Mouse (Mus musculus) midbrain, embryonic 13.5 days (tissue): ENCODE results near the gene 4930451I11Rik. TPM values are rescaled to one million over a fixed set of nuclear protein-coding genes. Genes with fewer than 3 reads are reported as not detected.

Experiments
- ATAC-seq: fragments of 200-750 bp; cut with Nextera tagmentation; 2 replicates; pipeline ENCODE4 v1.8.0; 2017; ENCODE audit warnings: mild to moderate bottlenecking, moderate TSS enrichment, moderate library complexity
- H3K27ac ChIP-seq: fragments of 300-500 bp; sonication (generic); 2 replicates; pipeline ENCODE4 v1.5.1; 2015; ENCODE audit warnings: inconsistent platforms, mild to moderate bottlenecking, moderate library complexity
- H3K27me3 ChIP-seq: fragments of 300-500 bp; sonication (generic); 2 replicates; pipeline ENCODE4 v1.6.1; 2015; ENCODE audit warnings: mild to moderate bottlenecking, inconsistent platforms
- H3K36me3 ChIP-seq: fragments of 300-500 bp; sonication (generic); 2 replicates; pipeline ENCODE4 v1.6.1; 2015; ENCODE audit warnings: mild to moderate bottlenecking, inconsistent platforms
- H3K4me1 ChIP-seq: fragments of 300-500 bp; sonication (generic); replicated peaks from 2 replicates; pipeline ENCODE4 v1.6.1; 2015; ENCODE audit warnings: inconsistent platforms
- H3K4me2 ChIP-seq: fragments of 300-500 bp; sonication (generic); replicated peaks from 2 replicates; pipeline ENCODE4 v1.6.1; 2015; ENCODE audit warnings: moderate library complexity, mild to moderate bottlenecking, inconsistent platforms
- H3K4me3 ChIP-seq: fragments of 300-500 bp; sonication (generic); replicated peaks from 2 replicates; pipeline ENCODE4 v1.5.1; 2015; ENCODE audit warnings: mild to moderate bottlenecking, inconsistent platforms
- H3K9ac ChIP-seq: fragments of 300-500 bp; sonication (generic); replicated peaks from 2 replicates; pipeline ENCODE4 v1.6.1; 2015; ENCODE audit warnings: mild to moderate bottlenecking, inconsistent platforms
- H3K9me3 ChIP-seq: fragments of 300-500 bp; sonication (generic); 2 replicates; pipeline ENCODE4 v1.6.1; 2016; ENCODE audit warnings: mild to moderate bottlenecking, inconsistent platforms
- WGBS: fragments of 180-500 bp; shearing (Covaris S2); methylation state at CpG from one replicate; pipeline ENCODE4 v1.1.7; 2015; 5-methylcytosine and 5-hydroxymethylcytosine counted together
- polyA plus RNA-seq: library from polyadenylated mRNA; unstranded; fragments of >200 nt; fragmentation: Nextera tagmentation; extraction: Ambion mirVana; gene quantifications from 2 replicates; pipeline ENCODE4 v1.2.1, GENCODE M21; 2015

4930451I11Rik gene
- polyA plus RNA-seq, 1 experiment from 2014 or later: not detected

- Histone ChIP-seq H3K9me3 (no peaks in the 10 kb centered on the region), H3K4me3 (peak overlapping the region; percentile 84), H3K27me3 (no peaks in the 10 kb centered on the region), H3K9ac (peak overlapping the region; percentile 89), H3K27ac (peak overlapping the region; percentile 91), H3K4me2 (peak overlapping the region; percentile 82), H3K4me1 (peaks cover 36% of the 10 kb centered on the region), H3K36me3 (peaks cover 34% of the 10 kb centered on the region)
- WGBS: under 1% methylated on average over 40 of the region's 40 CpGs
- ATAC-seq: no peak
Observed at GRCm38 (mm10) chr7:126798127-126799049, 33.1 kb downstream of the 4930451I11Rik start.

GRCm38 (mm10) chr7:126797411-126798126, 33.9 kb downstream of the 4930451I11Rik start, which contains the start of gene Fam57b:
Gene Fam57b, plus strand, starts transcription at chr7:126797668.
- peak within 1 kb of the TSS; percentile 91 for H3K27ac ChIP-seq
- no peaks in the 10 kb centered on the region for H3K27me3 ChIP-seq
- no peak for ATAC-seq
- peaks cover 32% of the 10 kb centered on the region for H3K36me3 ChIP-seq
- peak within 1 kb of the TSS; percentile 82 for H3K4me2 ChIP-seq
- H3K4me3 ChIP-seq: peak within 1 kb of the TSS; percentile 84
- WGBS: 28% methylated on average over 21 of the region's 21 CpGs
- H3K4me1 ChIP-seq: peaks cover 43% of the 10 kb centered on the region
- H3K9ac ChIP-seq: peak within 1 kb of the TSS; percentile 89
- H3K9me3 ChIP-seq: no peaks in the 10 kb centered on the region

DNA sequence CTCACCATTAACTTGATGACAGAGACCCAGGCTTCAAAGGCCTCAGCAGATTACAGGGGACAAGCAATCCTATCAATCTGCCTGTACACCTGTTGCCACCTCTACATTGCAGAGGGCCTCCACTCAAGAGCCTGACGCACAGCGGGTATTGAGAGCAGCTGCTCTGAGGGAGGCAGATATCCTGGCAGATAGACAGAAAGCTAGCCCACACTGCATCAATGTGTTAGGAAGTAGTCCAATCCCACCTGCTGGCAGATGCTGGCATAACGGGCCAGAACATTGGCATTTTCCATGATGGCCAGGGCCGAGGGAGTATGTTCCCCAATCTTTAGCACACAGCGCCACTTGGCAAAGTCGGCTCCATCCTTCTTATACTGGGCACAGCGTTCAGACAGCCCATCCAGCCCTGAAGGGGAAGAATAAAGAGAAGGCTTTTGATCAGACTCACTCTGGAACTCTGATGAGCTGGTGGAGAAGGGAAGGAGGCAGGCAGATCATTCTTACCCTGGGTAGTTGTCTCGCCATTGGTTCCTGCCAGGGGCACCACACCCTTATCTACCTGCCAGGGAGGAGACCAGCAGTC, 35.0 kb downstream of the 4930451I11Rik start:
- H3K4me2 ChIP-seq: peak overlapping the region; percentile 82; the same call in 1 of the 2 replicates
- no peak for ATAC-seq
- peaks cover 29% of the 10 kb centered on the region for H3K36me3 ChIP-seq
- 0 out of 2 replicates have a peak overlapping the region, but pooled peaks have one; percentile 3 for H3K9ac ChIP-seq
- no peak overlapping the region for H3K27ac ChIP-seq
- H3K9me3 ChIP-seq: no peaks in the 10 kb centered on the region
- H3K27me3 ChIP-seq: no peaks in the 10 kb centered on the region
- 74% methylated on average over 8 of the region's 8 CpGs for WGBS
- no peak overlapping the region for H3K4me3 ChIP-seq
- H3K4me1 ChIP-seq: peaks cover 47% of the 10 kb centered on the region

- peaks cover 29% of the 10 kb centered on the region for H3K36me3 ChIP-seq
- no peaks in the 10 kb centered on the region for H3K27me3 ChIP-seq
- no peak overlapping the region for H3K27ac ChIP-seq
- H3K4me3 ChIP-seq: no peak overlapping the region
- WGBS: 81% methylated on average over 16 of the region's 16 CpGs
- H3K9me3 ChIP-seq: no peaks in the 10 kb centered on the region
- H3K4me1 ChIP-seq: peaks cover 52% of the 10 kb centered on the region
- H3K4me2 ChIP-seq: 0 out of 2 replicates have a peak overlapping the region, but pooled peaks have one; percentile 82
- H3K9ac ChIP-seq: no peak overlapping the region
- no peak for ATAC-seq
Observed at GRCm38 (mm10) chr7:126795387-126796317, 35.8 kb downstream of the 4930451I11Rik start.

DNA sequence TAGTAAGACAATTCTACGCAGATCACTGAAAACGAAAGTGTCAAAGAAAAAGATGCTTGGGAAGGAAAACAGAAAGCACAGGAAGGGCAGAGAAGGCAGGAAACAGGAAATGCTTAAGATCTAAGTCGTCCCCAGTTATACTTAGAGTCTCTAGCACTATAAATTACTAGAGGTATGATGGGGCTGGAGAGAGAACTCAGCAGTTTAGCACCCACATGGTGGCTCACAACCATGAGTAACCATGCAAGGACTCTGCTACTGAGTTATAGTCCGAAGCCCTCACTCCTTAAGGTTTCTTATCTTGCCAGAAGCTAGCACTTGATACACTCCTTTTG, 37.2 kb downstream of the 4930451I11Rik start:
- no peaks in the 10 kb centered on the region for H3K27me3 ChIP-seq
- no peak for ATAC-seq
- H3K4me2 ChIP-seq: no peak overlapping the region
- no peak overlapping the region for H3K27ac ChIP-seq
- peaks cover 52% of the 10 kb centered on the region for H3K4me1 ChIP-seq
- peaks cover 40% of the 10 kb centered on the region for H3K36me3 ChIP-seq
- H3K9me3 ChIP-seq: no peaks in the 10 kb centered on the region
- no peak overlapping the region for H3K9ac ChIP-seq
- no peak overlapping the region for H3K4me3 ChIP-seq
- 81% methylated on average over 4 of the region's 4 CpGs for WGBS

- H3K4me3 ChIP-seq: 0 out of 2 replicates have a peak overlapping the region, but pooled peaks have one; percentile 76
- no peak overlapping the region for H3K27ac ChIP-seq
- no peak for ATAC-seq
- H3K9ac ChIP-seq: no peak overlapping the region
- no peaks in the 10 kb centered on the region for H3K9me3 ChIP-seq
- WGBS: 76% methylated on average over 4 of the region's 4 CpGs
- peak overlapping the region; percentile 90; the same call in 1 of the 2 replicates for H3K4me2 ChIP-seq
- H3K27me3 ChIP-seq: no peaks in the 10 kb centered on the region
- peaks cover 52% of the 10 kb centered on the region for H3K4me1 ChIP-seq
- H3K36me3 ChIP-seq: peaks cover 46% of the 10 kb centered on the region
Observed at GRCm38 (mm10) chr7:126793456-126794270, 37.8 kb downstream of the 4930451I11Rik start.

GRCm38 (mm10) chr7:126792721-126793443, 38.6 kb downstream of the 4930451I11Rik start:
- 31% methylated on average over 11 of the region's 11 CpGs for WGBS
- peak overlapping the region; percentile 90 for H3K4me2 ChIP-seq
- peak overlapping the region; percentile 76 for H3K4me3 ChIP-seq
- peak overlapping the region; percentile 94 for H3K27ac ChIP-seq
- H3K4me1 ChIP-seq: peaks cover 46% of the 10 kb centered on the region
- ATAC-seq: no peak; the same call in 1 of the 2 replicates
- peaks cover 54% of the 10 kb centered on the region for H3K36me3 ChIP-seq
- no peaks in the 10 kb centered on the region for H3K27me3 ChIP-seq
- H3K9ac ChIP-seq: peak overlapping the region; percentile 66
- H3K9me3 ChIP-seq: no peaks in the 10 kb centered on the region

DNA sequence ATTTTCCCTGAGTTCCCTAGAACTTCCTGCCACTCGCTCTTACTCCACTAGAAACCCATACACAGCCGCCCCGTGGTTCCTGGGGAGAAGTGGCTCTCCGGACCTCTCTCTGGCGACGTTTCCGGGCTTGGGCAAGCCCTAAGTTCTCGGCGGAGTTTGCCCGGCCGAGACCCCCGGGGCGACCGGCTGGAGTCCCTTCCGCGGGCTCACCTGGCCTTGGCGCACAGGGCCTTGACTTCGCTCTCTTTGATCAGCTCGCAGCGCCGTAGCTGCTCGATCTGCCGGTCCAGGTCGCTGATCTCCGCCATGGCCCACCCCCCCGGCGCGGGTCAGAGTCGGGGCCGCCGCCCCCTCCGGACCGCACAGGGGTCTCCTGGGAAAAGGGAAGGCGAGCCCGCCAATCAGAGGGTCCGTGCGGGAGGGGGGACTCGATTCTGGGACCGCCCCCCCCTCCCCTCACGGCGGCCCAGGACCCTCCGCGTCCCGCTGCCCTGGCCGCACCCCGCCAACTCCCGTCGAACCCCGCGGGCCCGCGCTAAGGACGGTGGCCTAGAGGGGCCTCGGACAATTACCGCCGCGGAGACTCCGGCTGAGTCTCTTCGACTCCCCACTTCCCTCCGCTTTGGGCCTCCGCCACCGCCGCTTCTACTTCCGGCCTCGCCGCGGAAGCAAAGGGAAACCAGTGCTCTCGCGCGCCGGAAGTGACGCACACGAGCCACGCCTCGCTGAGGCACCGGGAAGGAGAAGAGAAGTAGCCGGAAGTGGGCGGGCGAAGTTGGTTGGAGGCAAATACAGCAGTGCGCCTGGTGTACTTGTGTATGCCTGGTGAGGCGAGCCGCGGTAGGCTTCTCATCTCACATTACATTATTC, 39.4 kb downstream of the 4930451I11Rik start, which contains the start of gene Ppp4c:
Gene Ppp4c, minus strand, starts transcription at position 646 of the 870 bp plus-strand sequence.
- no peaks in the 10 kb centered on the region for H3K27me3 ChIP-seq
- H3K4me1 ChIP-seq: peaks cover 38% of the 10 kb centered on the region
- peak within 1 kb of the TSS; percentile 86 for H3K9ac ChIP-seq
- peaks cover 62% of the 10 kb centered on the region for H3K36me3 ChIP-seq
- ATAC-seq: peak; percentile 96
- H3K9me3 ChIP-seq: no peaks in the 10 kb centered on the region
- H3K4me2 ChIP-seq: peak within 1 kb of the TSS; percentile 90
- peak within 1 kb of the TSS; percentile 76 for H3K4me3 ChIP-seq
- peak within 1 kb of the TSS; percentile 94 for H3K27ac ChIP-seq
- WGBS: under 1% methylated on average over 78 of the region's 83 CpGs

GRCm38 (mm10) chr7:126789141-126789540, 42.3 kb downstream of the 4930451I11Rik start:
- no peak overlapping the region for H3K4me2 ChIP-seq
- 91% methylated on average over 4 of the region's 4 CpGs for WGBS
- peaks cover 64% of the 10 kb centered on the region for H3K36me3 ChIP-seq
- H3K4me1 ChIP-seq: peaks cover 28% of the 10 kb centered on the region
- no peaks in the 10 kb centered on the region for H3K27me3 ChIP-seq
- no peak overlapping the region for H3K9ac ChIP-seq
- H3K27ac ChIP-seq: no peak overlapping the region
- no peak for ATAC-seq
- H3K4me3 ChIP-seq: no peak overlapping the region
- H3K9me3 ChIP-seq: no peaks in the 10 kb centered on the region
